Mouse (Mus musculus): ENCODE data around the gene Mgst2. TPM values are rescaled to one million over a fixed set of nuclear protein-coding genes. Genes with fewer than 3 reads are reported as not detected.

Mgst2 gene
- polyA plus RNA-seq, 1 experiment from 2014 or later = 1.9 TPM

DNA sequence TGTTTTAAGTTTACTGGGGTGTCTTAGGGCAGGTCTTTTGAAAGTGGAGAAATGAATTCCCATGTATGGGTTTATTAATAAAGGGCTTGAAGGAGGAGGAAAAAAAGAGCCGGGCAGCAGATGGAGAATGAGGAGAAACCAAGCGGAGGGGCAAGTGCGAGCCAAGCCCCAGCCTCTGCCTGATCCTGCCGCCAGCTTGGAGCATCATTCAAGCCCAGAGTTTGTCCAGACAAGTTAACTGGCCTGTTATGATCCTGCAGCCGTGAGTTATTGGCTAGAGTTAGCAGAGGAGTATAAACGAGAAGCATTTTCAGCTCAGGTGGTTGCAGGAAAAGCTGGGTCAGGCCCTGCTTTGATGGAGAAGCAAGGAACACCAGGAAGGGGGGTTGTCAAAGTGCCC lies 26.2 kb downstream of the Mgst2 start:
- no peak for ATAC-seq (ENCODE audit: low FRiP score, low read depth)
- WGBS = 68% methylated on average over 6 of the region's 6 CpGs
- no peaks in the 10 kb centered on the region for H3K4me1 ChIP-seq
- no peaks in the 10 kb centered on the region for H3K27me3 ChIP-seq
- peaks cover 32% of the 10 kb centered on the region for H3K36me3 ChIP-seq
- no peak overlapping the region for H3K4me2 ChIP-seq (replicated peaks)
- H3K9me3 ChIP-seq = no peaks in the 10 kb centered on the region
- H3K9ac ChIP-seq = no peak overlapping the region
- no peak overlapping the region for H3K4me3 ChIP-seq
- H3K27ac ChIP-seq = no peak overlapping the region

DNA sequence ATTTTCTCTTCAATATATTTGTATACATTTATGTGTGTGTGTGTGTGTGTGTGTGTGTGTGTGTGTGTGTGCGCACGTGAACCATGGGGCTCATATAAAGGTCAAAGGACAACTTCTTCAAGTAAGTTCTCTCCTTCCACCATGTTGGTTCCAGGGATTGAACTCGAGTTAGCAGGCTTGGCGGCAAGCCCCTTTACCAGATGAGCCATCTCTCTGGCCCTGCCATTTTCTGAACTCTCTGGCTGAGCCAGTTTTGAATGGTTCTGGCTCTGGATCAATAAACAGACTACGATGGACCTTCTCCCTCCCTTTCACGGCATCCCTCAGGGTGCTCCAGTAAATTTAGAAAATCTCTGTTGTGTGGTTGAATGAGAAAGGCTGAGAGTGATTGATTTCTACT lies 26.6 kb downstream of the Mgst2 start:
- Histone ChIP-seq H3K9me3 (no peaks in the 10 kb centered on the region), H3K27me3 (no peaks in the 10 kb centered on the region), H3K36me3 (peaks cover 35% of the 10 kb centered on the region), H3K4me2 (replicated peaks) (no peak overlapping the region), H3K27ac (no peak overlapping the region), H3K9ac (no peak overlapping the region), H3K4me3 (no peak overlapping the region), H3K4me1 (no peaks in the 10 kb centered on the region)
- 88% methylated on average over 6 of the region's 6 CpGs for WGBS
- ATAC-seq (ENCODE audit: low FRiP score, low read depth) = no peak

DNA sequence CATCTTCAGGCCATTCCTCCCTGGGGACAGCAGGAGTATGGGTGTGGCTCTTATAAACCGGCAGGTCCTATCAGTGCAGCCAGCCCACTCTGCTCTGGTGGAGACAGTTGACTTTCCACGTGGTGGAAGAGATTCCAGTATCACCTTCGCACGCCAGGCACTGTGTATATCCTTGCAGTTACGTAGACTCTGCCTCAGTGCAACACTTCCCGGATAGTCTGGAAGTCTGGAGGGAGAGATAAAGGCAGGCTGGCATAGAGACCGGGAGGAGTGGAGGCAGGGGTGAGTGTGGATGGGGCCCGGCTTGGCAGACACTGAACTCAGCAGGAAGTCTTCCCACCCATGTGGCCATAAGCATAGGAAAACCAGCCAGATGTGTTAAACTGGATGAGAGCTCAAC lies 28.6 kb downstream of the Mgst2 start:
- H3K9ac ChIP-seq = no peak overlapping the region
- peaks cover 38% of the 10 kb centered on the region for H3K36me3 ChIP-seq
- no peak overlapping the region for H3K4me2 ChIP-seq (replicated peaks)
- no peaks in the 10 kb centered on the region for H3K9me3 ChIP-seq
- no peaks in the 10 kb centered on the region for H3K4me1 ChIP-seq
- no peak overlapping the region for H3K4me3 ChIP-seq
- no peaks in the 10 kb centered on the region for H3K27me3 ChIP-seq
- WGBS = 89% methylated on average over 8 of the region's 8 CpGs
- no peak overlapping the region for H3K27ac ChIP-seq
- ATAC-seq (ENCODE audit: low FRiP score, low read depth) = no peak

DNA sequence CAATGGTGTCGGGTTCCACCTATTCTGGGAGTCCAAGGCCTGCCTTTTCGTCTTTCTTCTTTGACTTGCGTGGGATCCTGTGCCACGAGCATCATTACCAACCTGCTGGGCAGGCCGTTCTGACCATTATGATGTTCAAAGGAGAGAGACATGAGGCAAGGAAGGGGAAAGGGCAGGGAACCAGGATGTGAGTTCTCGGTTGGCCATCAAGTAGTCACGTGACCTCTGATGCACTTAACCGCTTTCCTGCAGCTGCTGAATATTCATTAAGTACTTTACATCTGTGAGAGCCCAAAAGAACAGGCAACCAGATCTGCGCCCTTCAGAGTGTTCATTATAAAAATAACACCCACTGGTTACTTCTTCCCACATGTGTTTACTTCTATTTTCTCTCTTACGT lies 33.0 kb downstream of the Mgst2 start:
- H3K4me1 ChIP-seq = no peaks in the 10 kb centered on the region
- H3K4me2 ChIP-seq (replicated peaks) = no peak overlapping the region
- ATAC-seq (ENCODE audit: low FRiP score, low read depth) = no peak
- no peak overlapping the region for H3K27ac ChIP-seq
- H3K9me3 ChIP-seq = no peaks in the 10 kb centered on the region
- no peak overlapping the region for H3K4me3 ChIP-seq
- H3K9ac ChIP-seq = no peak overlapping the region
- peaks cover 51% of the 10 kb centered on the region for H3K36me3 ChIP-seq
- 78% methylated on average over 10 of the region's 10 CpGs for WGBS
- no peaks in the 10 kb centered on the region for H3K27me3 ChIP-seq

DNA sequence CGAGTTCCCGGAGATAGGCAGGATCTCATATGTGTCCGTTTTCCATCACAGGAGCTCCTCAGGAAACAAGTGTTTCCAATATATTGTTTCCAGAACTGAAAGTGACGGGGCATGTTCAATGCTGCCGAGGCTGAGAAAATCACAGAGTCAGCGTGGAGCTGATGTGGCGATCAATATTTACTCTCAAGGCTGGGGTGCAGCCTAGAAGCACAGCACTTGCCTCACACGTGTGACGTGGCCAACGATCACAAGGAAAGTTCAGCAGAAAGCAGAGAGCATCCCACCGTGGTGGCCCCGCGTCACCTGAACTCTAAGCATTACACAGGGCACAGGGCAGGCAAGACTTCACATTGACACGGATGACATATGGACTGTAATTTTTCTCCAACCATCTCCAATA lies 34.4 kb downstream of the Mgst2 start:
- H3K27ac ChIP-seq = no peak overlapping the region
- no peaks in the 10 kb centered on the region for H3K27me3 ChIP-seq

DNA sequence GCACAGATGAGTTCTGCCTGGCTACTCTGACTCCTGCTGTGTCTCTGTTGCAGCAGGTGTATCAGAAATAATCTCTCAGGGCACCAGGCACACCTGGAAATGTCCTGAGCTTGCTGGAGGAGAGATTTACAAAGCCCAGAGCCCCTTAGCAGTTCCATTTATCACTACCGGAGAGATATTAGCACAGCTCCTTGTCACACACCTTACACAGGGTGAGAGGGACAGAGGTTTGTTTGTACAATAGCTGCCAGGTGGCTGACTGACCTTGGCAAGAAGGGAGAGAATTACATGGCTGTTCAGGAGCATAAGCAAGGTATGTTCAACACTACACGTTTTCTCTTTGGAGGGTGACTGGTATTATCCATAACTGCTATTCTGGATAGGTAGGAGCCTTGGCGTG lies 35.6 kb downstream of the Mgst2 start:
- WGBS = 84% methylated on average over 3 of the region's 3 CpGs
- no peak overlapping the region for H3K4me2 ChIP-seq (replicated peaks)
- peaks cover 21% of the 10 kb centered on the region for H3K4me1 ChIP-seq
- H3K9ac ChIP-seq = no peak overlapping the region
- ATAC-seq (ENCODE audit: low FRiP score, low read depth) = no peak
- no peak overlapping the region for H3K27ac ChIP-seq
- no peaks in the 10 kb centered on the region for H3K27me3 ChIP-seq
- no peak overlapping the region for H3K4me3 ChIP-seq
- peaks cover 27% of the 10 kb centered on the region for H3K36me3 ChIP-seq
- no peaks in the 10 kb centered on the region for H3K9me3 ChIP-seq

More for the DNA sequence above, 34.4 kb downstream of the Mgst2 start:
- Histone ChIP-seq H3K9ac (no peak overlapping the region), H3K9me3 (no peaks in the 10 kb centered on the region), H3K4me2 (replicated peaks) (no peak overlapping the region), H3K4me1 (peaks cover 9% of the 10 kb centered on the region), H3K4me3 (no peak overlapping the region), H3K36me3 (peaks cover 38% of the 10 kb centered on the region)
- 87% methylated on average over 14 of the region's 14 CpGs for WGBS
- no peak for ATAC-seq (ENCODE audit: low FRiP score, low read depth)

DNA sequence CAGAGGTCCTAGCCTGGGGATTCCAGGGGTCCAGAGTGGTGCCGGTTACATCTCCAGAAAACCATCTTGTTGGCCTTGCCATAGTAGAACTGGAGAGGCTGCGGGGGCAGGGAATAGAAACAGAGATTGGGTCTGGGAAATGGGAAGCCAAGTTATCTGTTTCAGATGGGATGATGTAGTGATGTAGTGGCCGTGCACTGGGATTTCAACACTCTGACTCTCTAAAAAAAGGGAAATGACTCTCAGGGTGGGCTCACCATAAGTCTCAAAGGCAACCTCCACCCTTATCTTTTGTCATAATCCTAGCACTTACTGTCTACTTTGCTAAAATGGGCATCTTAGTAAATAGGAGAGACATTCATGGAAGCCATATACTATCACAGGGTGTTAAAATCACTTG lies 37.8 kb downstream of the Mgst2 start:
- WGBS = 94% methylated on average over 3 of the region's 3 CpGs
- peaks cover 43% of the 10 kb centered on the region for H3K4me1 ChIP-seq
- H3K4me2 ChIP-seq (replicated peaks) = no peak overlapping the region
- no peak overlapping the region for H3K9ac ChIP-seq
- H3K27me3 ChIP-seq = no peaks in the 10 kb centered on the region
- H3K27ac ChIP-seq = no peak overlapping the region
- H3K9me3 ChIP-seq = no peaks in the 10 kb centered on the region
- H3K4me3 ChIP-seq = no peak overlapping the region
- peaks cover 16% of the 10 kb centered on the region; the same call in 1 of the 2 replicates for H3K36me3 ChIP-seq
- no peak for ATAC-seq (ENCODE audit: low FRiP score, low read depth)

DNA sequence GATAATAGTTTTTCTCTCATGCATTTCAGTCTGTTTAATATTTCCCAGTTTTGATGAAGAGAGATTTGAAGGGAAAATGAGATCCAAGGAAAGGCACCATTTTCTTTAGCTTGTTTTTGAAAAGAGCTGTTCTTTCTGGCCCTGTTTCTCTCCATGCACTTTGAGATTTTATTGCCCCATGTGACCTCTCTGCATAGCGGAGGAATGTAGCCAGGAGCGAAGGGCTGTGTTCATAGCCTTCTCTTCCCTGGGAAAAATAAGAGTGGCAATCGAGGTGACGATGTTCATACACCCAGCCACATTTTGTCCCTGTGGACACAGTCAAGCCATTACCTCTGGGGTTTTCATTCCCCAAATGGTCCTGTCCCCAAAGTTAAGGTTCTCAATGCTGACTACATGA lies 40.0 kb downstream of the Mgst2 start:
- no peak overlapping the region for H3K4me3 ChIP-seq
- WGBS = 10% methylated on average over 4 of the region's 4 CpGs
- H3K36me3 ChIP-seq = peaks cover 16% of the 10 kb centered on the region; the same call in 1 of the 2 replicates
- ATAC-seq (ENCODE audit: low FRiP score, low read depth) = no peak; the same call in 1 of the 2 replicates
- peak overlapping the region; percentile 78 for H3K4me2 ChIP-seq (replicated peaks)
- peak overlapping the region; percentile 23; the same call in 1 of the 2 replicates for H3K27ac ChIP-seq
- H3K27me3 ChIP-seq = 0 out of 2 replicates have a peak, but pooled peaks cover 3% of the 10 kb centered on the region
- H3K9me3 ChIP-seq = no peaks in the 10 kb centered on the region
- H3K4me1 ChIP-seq = peaks cover 49% of the 10 kb centered on the region
- no peak overlapping the region for H3K9ac ChIP-seq

DNA sequence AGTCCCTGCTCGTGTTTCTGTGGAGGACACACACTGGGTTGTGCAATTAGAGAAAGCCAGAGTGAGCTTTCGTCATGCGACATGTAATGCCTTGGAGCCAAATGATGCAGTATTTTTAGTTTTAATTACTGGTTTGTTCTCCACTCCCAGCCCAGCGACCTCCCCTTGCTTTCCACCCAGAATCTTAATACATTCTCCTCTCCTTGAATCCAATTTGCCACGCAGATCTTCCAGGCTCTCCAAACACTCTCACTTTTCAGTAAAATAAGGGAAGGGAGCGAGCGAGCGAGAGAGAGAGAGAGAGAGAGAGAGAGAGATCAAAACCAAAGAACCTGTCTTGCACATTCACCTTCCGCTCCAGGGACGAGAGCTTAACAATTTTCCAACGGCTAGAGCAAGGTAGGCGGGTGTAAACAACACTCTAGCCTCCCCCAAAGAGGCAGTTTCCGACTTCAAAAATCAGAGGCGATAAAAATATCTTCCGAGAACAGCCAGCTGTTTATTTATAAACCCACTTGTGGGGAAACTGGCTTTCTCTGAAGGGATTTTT lies 40.6 kb downstream of the Mgst2 start:
- Histone ChIP-seq H3K36me3 (peaks cover 11% of the 10 kb centered on the region; the same call in 1 of the 2 replicates), H3K4me2 (replicated peaks) (peak overlapping the region; percentile 78), H3K27me3 (0 out of 2 replicates have a peak, but pooled peaks cover 3% of the 10 kb centered on the region), H3K4me1 (peaks cover 49% of the 10 kb centered on the region), H3K4me3 (peak overlapping the region; percentile 43), H3K27ac (peak overlapping the region; percentile 23; the same call in 1 of the 2 replicates), H3K9me3 (no peaks in the 10 kb centered on the region), H3K9ac (peak overlapping the region; percentile 40; the same call in 1 of the 2 replicates)
- WGBS = 8% methylated on average over 15 of the region's 15 CpGs
- no peak for ATAC-seq (ENCODE audit: low FRiP score, low read depth)

DNA sequence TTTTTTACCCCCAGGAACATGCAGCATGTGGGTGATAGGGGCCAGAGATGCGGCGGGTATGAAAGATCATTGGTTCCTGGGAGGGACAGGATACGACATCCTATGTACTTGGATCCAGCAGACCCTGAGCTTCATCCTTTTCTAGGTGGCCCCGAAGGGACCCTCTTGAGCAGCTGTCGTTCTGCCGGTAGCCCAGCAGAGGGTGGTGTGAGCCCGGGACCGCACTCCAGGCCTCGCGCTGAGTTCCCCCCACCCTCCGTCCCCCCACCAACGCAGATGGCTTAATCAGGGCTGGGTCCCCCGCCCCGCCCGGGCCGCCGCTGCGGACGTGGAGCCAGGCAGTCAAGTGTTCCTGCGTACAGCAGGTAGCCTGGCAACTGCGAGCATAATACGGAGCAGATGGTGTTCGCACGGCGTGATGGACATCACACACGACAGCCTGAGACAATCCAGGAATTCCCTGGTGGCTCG lies 41.2 kb downstream of the Mgst2 start:
- under 1% methylated on average over 27 of the region's 27 CpGs for WGBS
- Histone ChIP-seq H3K36me3 (peaks cover 9% of the 10 kb centered on the region; the same call in 1 of the 2 replicates), H3K9me3 (no peaks in the 10 kb centered on the region), H3K27me3 (0 out of 2 replicates have a peak, but pooled peaks cover 3% of the 10 kb centered on the region), H3K4me1 (peaks cover 49% of the 10 kb centered on the region), H3K4me2 (replicated peaks) (peak overlapping the region; percentile 78), H3K27ac (peak overlapping the region; percentile 72; the same call in 1 of the 2 replicates), H3K4me3 (peak overlapping the region; percentile 43), H3K9ac (peak overlapping the region; percentile 55)
- ATAC-seq (ENCODE audit: low FRiP score, low read depth) = peak; percentile 89

DNA sequence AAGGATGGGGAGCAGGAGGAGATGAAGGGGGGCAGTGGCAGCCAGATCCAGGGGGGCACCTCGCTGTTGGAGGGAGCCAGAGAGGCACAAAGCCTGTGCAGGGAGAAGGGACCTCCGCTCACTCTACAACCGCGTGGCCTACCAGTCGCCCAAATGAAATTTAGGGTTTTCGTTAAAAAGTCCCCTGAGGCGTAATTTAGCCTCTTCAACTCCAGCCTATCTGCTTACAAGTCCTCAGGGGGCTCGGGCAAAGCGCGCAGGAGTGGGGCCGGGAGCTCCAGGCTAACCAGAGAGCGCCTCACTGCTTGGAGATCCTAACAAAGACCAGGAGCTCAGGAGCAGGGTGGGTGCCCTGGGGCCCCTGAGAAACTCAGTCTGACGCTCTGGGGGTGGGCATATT lies 41.8 kb downstream of the Mgst2 start:
- no peaks in the 10 kb centered on the region for H3K9me3 ChIP-seq
- 0 out of 2 replicates have a peak, but pooled peaks cover 3% of the 10 kb centered on the region for H3K27me3 ChIP-seq
- peak overlapping the region; percentile 72 for H3K27ac ChIP-seq
- peak overlapping the region; percentile 55 for H3K9ac ChIP-seq
- peak; percentile 45; the same call in 1 of the 2 replicates for ATAC-seq (ENCODE audit: low FRiP score, low read depth)
- peak overlapping the region; percentile 43 for H3K4me3 ChIP-seq
- peaks cover 4% of the 10 kb centered on the region; the same call in 1 of the 2 replicates for H3K36me3 ChIP-seq
- peak overlapping the region; percentile 78 for H3K4me2 ChIP-seq (replicated peaks)
- 4% methylated on average over 13 of the region's 13 CpGs for WGBS
- H3K4me1 ChIP-seq = peaks cover 49% of the 10 kb centered on the region

DNA sequence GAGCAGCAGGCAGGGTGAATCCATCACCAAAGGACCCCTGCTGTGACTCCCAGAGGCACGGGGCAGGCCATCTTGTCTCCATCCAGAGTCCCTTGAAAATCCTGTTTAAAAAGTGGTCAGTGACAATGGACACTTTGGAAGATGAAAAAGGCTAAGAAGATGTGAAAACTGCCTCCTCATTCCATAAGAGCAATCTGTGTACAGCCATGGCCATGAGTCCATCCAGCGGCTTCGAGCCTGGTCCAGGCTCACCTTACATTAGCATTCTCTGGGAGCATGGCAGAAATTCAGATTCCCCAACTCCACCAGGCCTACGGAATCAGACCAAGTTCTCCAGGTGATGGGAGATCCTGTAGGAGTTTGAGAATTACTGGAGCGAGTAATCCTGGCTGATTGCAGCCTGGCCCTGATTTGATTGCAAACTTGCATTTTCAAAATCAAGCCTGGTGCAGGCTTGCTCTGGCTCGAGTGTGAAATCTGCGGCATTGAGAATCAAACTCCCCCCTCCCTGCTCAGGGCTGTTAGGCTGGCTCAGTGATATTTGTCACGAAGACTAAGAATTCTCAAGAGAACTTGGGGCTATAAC lies 42.6 kb downstream of the Mgst2 start:
- Histone ChIP-seq H3K9ac (no peak overlapping the region), H3K27me3 (0 out of 2 replicates have a peak, but pooled peaks cover 3% of the 10 kb centered on the region), H3K36me3 (no peaks in the 10 kb centered on the region), H3K9me3 (peaks cover 3% of the 10 kb centered on the region; the same call in 1 of the 2 replicates), H3K27ac (no peak overlapping the region), H3K4me2 (replicated peaks) (no peak overlapping the region), H3K4me1 (peaks cover 49% of the 10 kb centered on the region), H3K4me3 (no peak overlapping the region)
- no peak for ATAC-seq (ENCODE audit: low FRiP score, low read depth)
- 64% methylated on average over 8 of the region's 8 CpGs for WGBS

Data from limb, embryonic 13.5 days (tissue).